Mouse (Mus musculus): Measurements from ENCODE around the gene 1700025G04Rik.

- TF ChIP-seq CTCF (IDR thresholded peaks at IDR 0.05; ENCODE audit: low read depth) = no peak
- TF ChIP-seq EP300 (IDR thresholded peaks at IDR 0.05; ENCODE audit: low read depth) = no peak
Observed at GRCm38 (mm10) chr1:152105246-152105645, 15.3 kb upstream of the 1700025G04Rik start.

Data from heart, postnatal 0 days (tissue).